Mouse (Mus musculus): ENCODE measurements around the gene Elovl3. TPM values are rescaled to one million over a fixed set of nuclear protein-coding genes. Genes with fewer than 3 reads are reported as not detected.

The Elovl3 gene
- 0.55 TPM for polyA plus RNA-seq (2014; fragmentation: Illumina TruSeq; extraction: RNeasy Lipid Tissue Mini Kit (QIAGEN cat#74804); ENCODE audit: low read depth, low replicate concordance)

DNA sequence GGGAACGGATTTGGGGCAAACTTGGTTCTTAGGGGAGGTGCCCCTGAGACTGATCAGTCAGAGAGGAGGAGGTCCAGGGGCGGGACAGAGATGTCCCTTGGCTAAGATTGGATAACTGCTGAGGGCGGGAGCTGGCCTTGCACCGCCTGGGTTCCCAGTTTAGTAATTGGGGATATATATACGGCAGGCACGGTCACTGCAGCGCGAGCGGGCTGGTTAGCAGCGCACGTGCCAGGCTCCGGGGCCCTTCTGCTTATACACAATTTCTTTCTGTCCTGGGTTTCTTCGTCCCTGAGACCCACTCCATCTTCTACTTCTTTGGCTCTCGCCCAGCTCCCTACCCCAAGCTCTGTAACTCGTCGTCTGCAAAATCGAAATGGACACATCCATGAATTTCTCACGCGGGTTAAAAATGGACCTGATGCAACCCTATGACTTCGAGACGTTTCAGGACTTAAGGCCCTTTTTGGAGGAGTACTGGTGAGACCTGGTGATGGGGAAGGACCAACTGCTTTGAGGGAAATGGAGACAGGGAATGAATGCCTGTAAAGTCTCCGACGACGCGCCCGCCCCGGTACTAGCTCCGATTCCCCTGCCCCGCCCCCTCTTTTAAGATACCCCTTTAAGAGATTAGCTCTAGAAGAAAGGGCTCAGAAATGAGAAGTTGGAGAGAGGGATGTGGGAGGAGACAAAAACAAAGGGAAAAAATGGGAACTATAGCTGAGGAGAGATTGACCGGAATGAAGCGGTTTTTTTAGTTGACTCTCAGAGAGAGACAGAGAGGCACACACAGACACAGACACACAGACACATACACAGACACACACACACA is at the start of gene Elovl3:
Gene Elovl3, plus strand, starts transcription at position 204 of the 832 bp plus-strand sequence.

GRCm38 (mm10) chr19:46147511-46148371 is 16.0 kb downstream of the Elovl3 start, which contains the start of gene Pitx3:
Pitx3 (minus strand) TSS chr19:46148326.

DNA sequence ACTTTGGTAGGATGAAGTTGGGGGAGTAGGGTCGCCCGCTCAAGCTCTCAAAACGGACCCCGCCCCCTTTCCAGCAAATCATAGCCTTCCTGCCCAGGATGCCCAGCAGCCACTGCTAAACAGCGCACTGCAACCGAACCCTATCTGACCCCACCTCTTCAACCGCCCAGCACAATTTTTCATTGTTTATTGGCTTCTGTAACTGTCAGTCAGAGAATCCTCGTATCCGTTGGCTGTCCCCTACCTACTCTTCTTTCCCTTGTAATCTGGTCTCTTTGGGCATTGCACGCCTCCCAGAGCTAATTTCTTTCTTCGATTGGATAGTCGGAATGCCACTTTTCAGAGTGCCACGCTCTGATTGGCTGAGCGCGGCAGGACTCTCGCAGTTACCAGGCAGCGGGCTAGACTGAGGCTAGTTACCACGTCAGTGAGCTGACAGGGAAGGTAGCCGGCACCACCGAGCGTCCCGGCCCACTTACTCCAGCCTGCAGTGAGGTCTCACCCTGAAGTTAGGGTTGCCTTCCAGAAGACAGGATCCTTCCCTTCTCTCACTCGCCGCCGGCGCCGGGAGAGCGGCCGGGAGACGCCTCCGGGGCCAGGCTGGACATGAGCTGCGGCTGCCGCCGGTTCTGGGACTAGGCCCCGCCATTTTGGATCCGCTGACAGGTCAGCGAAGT is 20.6 kb downstream of the Elovl3 start, which contains the start of gene Gbf1:
Gene Gbf1, plus strand, starts transcription at position 383 of the 677 bp plus-strand sequence.

Other genes starting within 250 kb of the Elovl3 start
- gene Armh3, start 133.4 kb upstream of the Elovl3 start, polyA plus RNA-seq (2014; fragmentation: Illumina TruSeq; extraction: RNeasy Lipid Tissue Mini Kit (QIAGEN cat#74804); ENCODE audit: low read depth, low replicate concordance) = 14.7 TPM
- gene Hps6, start 128.4 kb upstream of the Elovl3 start, polyA plus RNA-seq (2014; fragmentation: Illumina TruSeq; extraction: RNeasy Lipid Tissue Mini Kit (QIAGEN cat#74804); ENCODE audit: low read depth, low replicate concordance) = 4.0 TPM
- gene Pprc1, start 87.0 kb upstream of the Elovl3 start, polyA plus RNA-seq (2014; fragmentation: Illumina TruSeq; extraction: RNeasy Lipid Tissue Mini Kit (QIAGEN cat#74804); ENCODE audit: low read depth, low replicate concordance) = 13.9 TPM
- 73.8 TPM for gene Ldb1, start 86.7 kb upstream of the Elovl3 start, polyA plus RNA-seq (2014; fragmentation: Illumina TruSeq; extraction: RNeasy Lipid Tissue Mini Kit (QIAGEN cat#74804); ENCODE audit: low read depth, low replicate concordance)
- 21.2 TPM for gene Nolc1, start 56.0 kb upstream of the Elovl3 start, polyA plus RNA-seq (2014; fragmentation: Illumina TruSeq; extraction: RNeasy Lipid Tissue Mini Kit (QIAGEN cat#74804); ENCODE audit: low read depth, low replicate concordance)
- gene Pitx3, start 16.4 kb downstream of the Elovl3 start, polyA plus RNA-seq (2014; fragmentation: Illumina TruSeq; extraction: RNeasy Lipid Tissue Mini Kit (QIAGEN cat#74804); ENCODE audit: low read depth, low replicate concordance) = not detected
- gene Gbf1, start 20.6 kb downstream of the Elovl3 start, polyA plus RNA-seq (2014; fragmentation: Illumina TruSeq; extraction: RNeasy Lipid Tissue Mini Kit (QIAGEN cat#74804); ENCODE audit: low read depth, low replicate concordance) = 32.4 TPM
- gene Nfkb2, start 172.4 kb downstream of the Elovl3 start, polyA plus RNA-seq (2014; fragmentation: Illumina TruSeq; extraction: RNeasy Lipid Tissue Mini Kit (QIAGEN cat#74804); ENCODE audit: low read depth, low replicate concordance) = 16.1 TPM
- 1.1 TPM for gene Psd, start 195.3 kb downstream of the Elovl3 start, polyA plus RNA-seq (2014; fragmentation: Illumina TruSeq; extraction: RNeasy Lipid Tissue Mini Kit (QIAGEN cat#74804); ENCODE audit: low read depth, low replicate concordance)
- 4.8 TPM for gene Fbxl15, start 196.3 kb downstream of the Elovl3 start, polyA plus RNA-seq (2014; fragmentation: Illumina TruSeq; extraction: RNeasy Lipid Tissue Mini Kit (QIAGEN cat#74804); ENCODE audit: low read depth, low replicate concordance)
- 100 TPM for gene Cuedc2, start 206.8 kb downstream of the Elovl3 start, polyA plus RNA-seq (2014; fragmentation: Illumina TruSeq; extraction: RNeasy Lipid Tissue Mini Kit (QIAGEN cat#74804); ENCODE audit: low read depth, low replicate concordance)
- gene Mfsd13a, start 209.2 kb downstream of the Elovl3 start, polyA plus RNA-seq (2014; fragmentation: Illumina TruSeq; extraction: RNeasy Lipid Tissue Mini Kit (QIAGEN cat#74804); ENCODE audit: low read depth, low replicate concordance) = 2.7 TPM
- gene 2310034G01Rik, start 218.4 kb downstream of the Elovl3 start, polyA plus RNA-seq (2014; fragmentation: Illumina TruSeq; extraction: RNeasy Lipid Tissue Mini Kit (QIAGEN cat#74804); ENCODE audit: low read depth, low replicate concordance) = 0.89 TPM